Comparison of ENCODE assay signal across 31 mouse cellular contexts in genomic region chr1:74883441-74883840, GRCm38 (mm10). TPM values are rescaled to one million over a fixed set of nuclear protein-coding genes. Genes with fewer than 3 reads are reported as not detected.
A peak's percentile ranks its signal among the peaks of the same experiment; 100 is the strongest.
DNase-seq lines count a peak whose midpoint lies in the region; ATAC-seq and TF ChIP-seq lines count a peak whose summit lies in the region.
"Had no signal": no experiment of that assay in that cellular context is flagged by ENCODE, and none has a peak within 500 bp of the region (broad histone marks: within the 10 kb centered on the region; RNA-seq: fewer than 3 reads in every experiment).

No protein-coding gene starts in this region.

- no peaks in the 10 kb centered on the region for H3K36me3 ChIP-seq in heart, embryonic 11.5 days (ENCODE audit: control insufficient read depth, insufficient read depth, low read length)
- H3K36me3 ChIP-seq in hindbrain, embryonic 14.5 days (replicated peaks; ENCODE audit: control insufficient read depth, insufficient read depth), result no peaks in the 10 kb centered on the region
- no peaks in the 10 kb centered on the region for H3K36me3 ChIP-seq in hindbrain, embryonic 16.5 days (ENCODE audit: control insufficient read depth, insufficient read depth, low read length)
- H3K36me3 ChIP-seq in midbrain, embryonic 10.5 days, result no peaks in the 10 kb centered on the region
- H3K36me3 ChIP-seq in midbrain, postnatal 0 days (ENCODE audit: insufficient read depth, low read length), result no peaks in the 10 kb centered on the region
- H3K36me3 ChIP-seq: embryonic facial prominence, embryonic 13.5 days; embryonic facial prominence, embryonic 15.5 days; forebrain, embryonic 10.5 days; forebrain, embryonic 12.5 days had no signal

- H3K4me1 ChIP-seq in heart, embryonic 11.5 days (ENCODE audit: control insufficient read depth, insufficient read depth, low read length), result peaks cover 17% of the 10 kb centered on the region; the same call in 1 of the 2 replicates
- H3K4me1 ChIP-seq in hindbrain, embryonic 14.5 days (replicated peaks; ENCODE audit: control insufficient read depth, insufficient read depth, low read length), result peaks cover 17% of the 10 kb centered on the region; the same call in 1 of the 2 replicates
- H3K4me1 ChIP-seq in hindbrain, embryonic 16.5 days (ENCODE audit: control insufficient read depth, insufficient read depth, low read depth, low read length), result peaks cover 26% of the 10 kb centered on the region
- peaks cover 40% of the 10 kb centered on the region for H3K4me1 ChIP-seq in midbrain, embryonic 10.5 days
- H3K4me1 ChIP-seq in midbrain, postnatal 0 days (ENCODE audit: insufficient read depth, low read length), result peaks cover 17% of the 10 kb centered on the region

- ATAC-seq in heart, embryonic 11.5 days (replicated peaks; ENCODE audit: insufficient number of reproducible peaks, low FRiP score, low TSS enrichment), result no peak
- ATAC-seq in hindbrain, embryonic 14.5 days (ENCODE audit: low FRiP score), result no peak
- ATAC-seq in hindbrain, embryonic 16.5 days, result no peak
- ATAC-seq in midbrain, postnatal 0 days (ENCODE audit: low FRiP score), result no peak
- ATAC-seq: CD4-positive, CD25-positive, alpha-beta regulatory T cell, adult 4 months; forebrain, embryonic 14.5 days had no signal

- H3K9me3 ChIP-seq in heart, embryonic 11.5 days (replicated peaks; ENCODE audit: control insufficient read depth, low read length), result no peaks in the 10 kb centered on the region
- no peaks in the 10 kb centered on the region for H3K9me3 ChIP-seq in hindbrain, embryonic 14.5 days (ENCODE audit: control insufficient read depth, low read length)
- H3K9me3 ChIP-seq in hindbrain, embryonic 16.5 days (ENCODE audit: control insufficient read depth, low read length), result no peaks in the 10 kb centered on the region
- no peaks in the 10 kb centered on the region for H3K9me3 ChIP-seq in midbrain, embryonic 10.5 days (replicated peaks)
- no peaks in the 10 kb centered on the region for H3K9me3 ChIP-seq in midbrain, postnatal 0 days (ENCODE audit: low read length)
- H3K9me3 ChIP-seq: embryonic facial prominence, embryonic 13.5 days; embryonic facial prominence, embryonic 15.5 days; forebrain, embryonic 10.5 days; forebrain, embryonic 12.5 days had no signal

- 5% methylated on average over 5 of the region's 5 CpGs for WGBS in heart, embryonic 11.5 days (ENCODE audit: insufficient replicate concordance)
- WGBS in hindbrain, embryonic 14.5 days, result 7% methylated on average over 5 of the region's 5 CpGs
- WGBS in hindbrain, embryonic 16.5 days, result 6% methylated on average over 5 of the region's 5 CpGs
- 3% methylated on average over 5 of the region's 5 CpGs for WGBS in midbrain, embryonic 10.5 days
- 4% methylated on average over 5 of the region's 5 CpGs for WGBS in midbrain, postnatal 0 days

- H3K4me3 ChIP-seq in heart, embryonic 11.5 days (ENCODE audit: low read depth, low read length), result no peak overlapping the region
- H3K4me3 ChIP-seq in hindbrain, embryonic 14.5 days (replicated peaks; ENCODE audit: low read length), result 0 out of 2 replicates have a peak overlapping the region, but pooled peaks have one; percentile 0
- H3K4me3 ChIP-seq in hindbrain, embryonic 16.5 days (ENCODE audit: low read length), result no peak overlapping the region
- no peak overlapping the region for H3K4me3 ChIP-seq in midbrain, embryonic 10.5 days
- H3K4me3 ChIP-seq in midbrain, postnatal 0 days (ENCODE audit: low read depth, low read length), result no peak overlapping the region
- H3K4me3 ChIP-seq: embryonic facial prominence, embryonic 15.5 days; erythroblast, embryonic 14.5 days had no signal

- peaks cover 87% of the 10 kb centered on the region for H3K27me3 ChIP-seq in heart, embryonic 11.5 days (ENCODE audit: control insufficient read depth, insufficient read depth, low read length)
- peaks cover 92% of the 10 kb centered on the region for H3K27me3 ChIP-seq in hindbrain, embryonic 14.5 days (ENCODE audit: control insufficient read depth, insufficient read depth, low read length)
- H3K27me3 ChIP-seq in hindbrain, embryonic 16.5 days (replicated peaks; ENCODE audit: control insufficient read depth, insufficient read depth, low read length), result peaks cover 61% of the 10 kb centered on the region
- peaks cover 100% of the 10 kb centered on the region for H3K27me3 ChIP-seq in midbrain, embryonic 10.5 days (ENCODE audit: low read depth, poor library complexity, severe bottlenecking)
- peaks cover 65% of the 10 kb centered on the region for H3K27me3 ChIP-seq in midbrain, postnatal 0 days (ENCODE audit: insufficient read depth, low read length)

- DNase-seq in heart, adult 11 months, result no peak
- DNase-seq in hindbrain, embryonic 14.5 days (ENCODE audit: low spot score), result no peak
- DNase-seq in midbrain, embryonic 10.5 days (ENCODE audit: low spot score), result peak; percentile 19
- DNase-seq in midbrain, postnatal 0 days (ENCODE audit: low spot score), result no peak
- DNase-seq in ES-CJ7 (ENCODE audit: low read depth, low spot score), result peak; percentile 12
- DNase-seq: adrenal gland, adult 2 months; adrenal gland, postnatal 10 days; adrenal gland, postnatal 25 days; B cell, adult 2 months; cerebellum, adult 11 months; cerebellum, adult 18-20 months; cerebellum, adult 8-10 months; cerebellum, adult 9-11 months; cerebellum, postnatal 14 days; cerebellum, postnatal 36 days; embryo, embryonic 11 days had no signal

- TF ChIP-seq CTCF in midbrain, postnatal 0 days (IDR thresholded peaks at IDR 0.05), result no peak

- no peak overlapping the region for H3K27ac ChIP-seq in heart, embryonic 11.5 days (ENCODE audit: low read depth, low read length)
- no peak overlapping the region for H3K27ac ChIP-seq in hindbrain, embryonic 14.5 days
- H3K27ac ChIP-seq in hindbrain, embryonic 16.5 days (ENCODE audit: low read depth, low read length), result no peak overlapping the region
- H3K27ac ChIP-seq in midbrain, embryonic 10.5 days (replicated peaks), result no peak overlapping the region
- H3K27ac ChIP-seq in midbrain, postnatal 0 days (ENCODE audit: low read depth, low read length), result no peak overlapping the region
- H3K27ac ChIP-seq: embryonic facial prominence, embryonic 13.5 days; embryonic facial prominence, embryonic 15.5 days; forebrain, embryonic 10.5 days; forebrain, embryonic 12.5 days had no signal

- H3K4me2 ChIP-seq in heart, embryonic 11.5 days, result 0 out of 2 replicates have a peak overlapping the region, but pooled peaks have one; percentile 67
- H3K4me2 ChIP-seq in hindbrain, embryonic 14.5 days (replicated peaks), result no peak overlapping the region
- H3K4me2 ChIP-seq in hindbrain, embryonic 16.5 days (ENCODE audit: low read length), result no peak overlapping the region
- H3K4me2 ChIP-seq in midbrain, postnatal 0 days (ENCODE audit: low read depth, low read length, poor library complexity, severe bottlenecking), result no peak overlapping the region

- H3K9ac ChIP-seq in heart, embryonic 11.5 days (ENCODE audit: low read depth, low read length), result no peak overlapping the region
- no peak overlapping the region for H3K9ac ChIP-seq in hindbrain, embryonic 14.5 days
- H3K9ac ChIP-seq in hindbrain, embryonic 16.5 days (ENCODE audit: low read depth, low read length), result no peak overlapping the region
- no peak overlapping the region for H3K9ac ChIP-seq in midbrain, postnatal 0 days (replicated peaks; ENCODE audit: low read length, poor library complexity, severe bottlenecking)
- H3K9ac ChIP-seq: embryonic facial prominence, embryonic 13.5 days; embryonic facial prominence, embryonic 15.5 days; forebrain, embryonic 12.5 days had no signal

RNA-seq across cellular contexts. Expression of gene Fev, which starts 1.8 kb away (rescaled TPM):
- 1.4 and 4.1 TPM in 2 replicates for polyA plus RNA-seq in heart, embryonic 11.5 days (2014; fragmentation: Nextera tagmentation; extraction: Ambion mirVana)
- 5.2 and 5.8 TPM in 2 replicates for polyA plus RNA-seq in hindbrain, embryonic 14.5 days (2014; fragmentation: Nextera tagmentation; extraction: Ambion mirVana)
- 2.9 and 3.3 TPM in 2 replicates for polyA plus RNA-seq in hindbrain, embryonic 16.5 days (2015; fragmentation: Nextera tagmentation; extraction: Ambion mirVana)
- polyA plus RNA-seq in midbrain, embryonic 10.5 days (2016; fragmentation: Nextera tagmentation; extraction: Ambion mirVana), result 0.36 TPM in 1 of 2 replicates, not detected in the other
- 3.4 and 3.8 TPM in 2 replicates for total RNA-seq in midbrain, postnatal 0 days (2014; rRNA removed)
- polyA plus RNA-seq in midbrain, postnatal 0 days (2015; fragmentation: Nextera tagmentation; extraction: Ambion mirVana), result 1.8 and 2.3 TPM in 2 replicates
- total RNA-seq: CH12.LX; common myeloid progenitor, adult 5-6 weeks; ES-E14; MEL had no signal
- polyA plus RNA-seq: CD4-positive, CD25-positive, alpha-beta regulatory T cell, adult 4 months; embryonic facial prominence, embryonic 13.5 days; erythroblast, embryonic 14.5 days; forebrain, embryonic 10.5 days; forebrain, embryonic 12.5 days; forebrain, embryonic 14.5 days had no signal

RNA-seq across cellular contexts. Expression of gene Cryba2, which starts 9.5 kb away (rescaled TPM):
- polyA plus RNA-seq in heart, embryonic 11.5 days (2014; fragmentation: Nextera tagmentation; extraction: Ambion mirVana), result not detected in 2 replicates
- 2.0 and 2.1 TPM in 2 replicates for polyA plus RNA-seq in hindbrain, embryonic 14.5 days (2014; fragmentation: Nextera tagmentation; extraction: Ambion mirVana)
- 1.4 and 2.1 TPM in 2 replicates for polyA plus RNA-seq in hindbrain, embryonic 16.5 days (2015; fragmentation: Nextera tagmentation; extraction: Ambion mirVana)
- 0.26 TPM in 1 of 2 replicates, not detected in the other for polyA plus RNA-seq in midbrain, embryonic 10.5 days (2016; fragmentation: Nextera tagmentation; extraction: Ambion mirVana)
- not detected in 2 replicates for total RNA-seq in midbrain, postnatal 0 days (2014; rRNA removed)
- 0.49 and 0.80 TPM in 2 replicates for polyA plus RNA-seq in midbrain, postnatal 0 days (2015; fragmentation: Nextera tagmentation; extraction: Ambion mirVana)
- total RNA-seq: common myeloid progenitor, adult 5-6 weeks; ES-E14; MEL had no signal
- polyA plus RNA-seq: CD4-positive, CD25-positive, alpha-beta regulatory T cell, adult 4 months; embryonic facial prominence, embryonic 13.5 days; erythroblast, embryonic 14.5 days; forebrain, embryonic 10.5 days; forebrain, embryonic 12.5 days; forebrain, embryonic 14.5 days had no signal

RNA-seq across cellular contexts. Expression of gene Cdk5r2, which starts 28.7 kb away (rescaled TPM):
- polyA plus RNA-seq in heart, embryonic 11.5 days (2014; fragmentation: Nextera tagmentation; extraction: Ambion mirVana), result 0.30 and 0.48 TPM in 2 replicates
- 23.3 and 27.4 TPM in 2 replicates for polyA plus RNA-seq in hindbrain, embryonic 14.5 days (2014; fragmentation: Nextera tagmentation; extraction: Ambion mirVana)
- polyA plus RNA-seq in hindbrain, embryonic 16.5 days (2015; fragmentation: Nextera tagmentation; extraction: Ambion mirVana), result 8.4 and 9.4 TPM in 2 replicates
- 1.3 and 2.2 TPM in 2 replicates for polyA plus RNA-seq in midbrain, embryonic 10.5 days (2016; fragmentation: Nextera tagmentation; extraction: Ambion mirVana)
- total RNA-seq in midbrain, postnatal 0 days (2014; rRNA removed), result 64.0 and 70.2 TPM in 2 replicates
- 15.4 and 17.8 TPM in 2 replicates for polyA plus RNA-seq in midbrain, postnatal 0 days (2015; fragmentation: Nextera tagmentation; extraction: Ambion mirVana)
- total RNA-seq: common myeloid progenitor, adult 5-6 weeks; MEL had no signal
- polyA plus RNA-seq: CD4-positive, CD25-positive, alpha-beta regulatory T cell, adult 4 months; erythroblast, embryonic 14.5 days had no signal

RNA-seq across cellular contexts. Expression of gene Cfap65, which starts 52.0 kb away (rescaled TPM):
- not detected in 2 replicates for polyA plus RNA-seq in heart, embryonic 11.5 days (2014; fragmentation: Nextera tagmentation; extraction: Ambion mirVana)
- 1.2 and 1.4 TPM in 2 replicates for polyA plus RNA-seq in hindbrain, embryonic 14.5 days (2014; fragmentation: Nextera tagmentation; extraction: Ambion mirVana)
- polyA plus RNA-seq in hindbrain, embryonic 16.5 days (2015; fragmentation: Nextera tagmentation; extraction: Ambion mirVana), result 1.1 and 1.6 TPM in 2 replicates
- polyA plus RNA-seq in midbrain, embryonic 10.5 days (2016; fragmentation: Nextera tagmentation; extraction: Ambion mirVana), result 0.04 and 0.07 TPM in 2 replicates
- 4.0 and 4.1 TPM in 2 replicates for total RNA-seq in midbrain, postnatal 0 days (2014; rRNA removed)
- polyA plus RNA-seq in midbrain, postnatal 0 days (2015; fragmentation: Nextera tagmentation; extraction: Ambion mirVana), result 0.94 and 1.5 TPM in 2 replicates
- total RNA-seq: adrenal gland, postnatal 10 days; adrenal gland, postnatal 4 days; common myeloid progenitor, adult 5-6 weeks; ES-E14; MEL had no signal
- polyA plus RNA-seq: CD4-positive, CD25-positive, alpha-beta regulatory T cell, adult 4 months; embryonic facial prominence, embryonic 11.5 days; embryonic facial prominence, embryonic 13.5 days; erythroblast, embryonic 14.5 days had no signal

Comparison
In these comparisons a context has a peak if more than half of its experiments do, and no peak if none do; other contexts are left out.
1. DNase-seq: peak in midbrain, embryonic 10.5 days (single experiment) and ES-CJ7 (single experiment); none in heart, adult 11 months (single experiment), hindbrain, embryonic 14.5 days (single experiment) and midbrain, postnatal 0 days (single experiment).